Mouse (Mus musculus): ENCODE results near the gene Myh2.
A peak's percentile ranks its signal among the peaks of the same experiment; 100 is the strongest.

GRCm38 (mm10) chr11:67235639-67236358 is 65.0 kb downstream of the Myh2 start:
- peak; percentile 67 for TF ChIP-seq CTCF (IDR thresholded peaks at IDR 0.05)
- TF ChIP-seq EP300 (IDR thresholded peaks at IDR 0.05; ENCODE audit: insufficient read depth, low read depth, low read length), result no peak
- TF ChIP-seq POLR2A (IDR thresholded peaks at IDR 0.05; ENCODE audit: insufficient read depth, low read depth, low read length), result no peak

Measured in heart, adult 2 months (tissue).